Mouse (Mus musculus) hindlimb bud, embryonic 11.5 days (tissue): Measurements from ENCODE around the gene Rnd1.

Experiments
- DNase-seq: peaks from one replicate; pipeline ENCODE4 v3.0.0-alpha.2; 2012; ENCODE audit warnings: low read depth, low spot score; ENCODE audit errors: extremely low spot score

The Rnd1 gene

DNA sequence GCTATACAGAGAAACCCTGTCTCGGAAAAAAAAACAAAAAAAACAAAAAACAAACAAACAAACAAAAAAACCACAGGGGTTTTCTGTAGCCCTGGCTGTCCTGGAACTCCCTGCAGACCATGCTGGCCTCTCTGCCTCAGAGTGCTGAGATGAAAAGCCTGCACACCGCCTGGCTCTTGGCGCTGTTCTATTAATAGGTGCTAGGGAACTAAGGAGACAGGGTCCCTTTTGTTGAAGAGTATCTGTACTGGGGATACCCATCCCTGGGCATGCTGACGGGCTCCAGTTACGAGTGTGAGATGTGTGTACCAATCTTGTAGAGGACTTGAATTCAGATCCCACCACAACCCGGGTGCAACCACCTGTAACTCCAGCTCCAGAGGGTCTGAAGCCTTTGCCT, 61.5 kb downstream of the Rnd1 start:
- DNase-seq: no peak

- no peak for DNase-seq
Observed at GRCm38 (mm10) chr15:98614971-98615370, 62.3 kb downstream of the Rnd1 start.

- no peak for DNase-seq
Observed at GRCm38 (mm10) chr15:98614551-98614950, 62.7 kb downstream of the Rnd1 start.
